Mouse (Mus musculus) c-Kit-positive CD71-negative TER-119-negative erythroid progenitor cells, embryonic 14.5 days (primary cell): ENCODE measurements around the gene Psen1.

Experiments used
- DNase-seq: peaks from one replicate; pipeline ENCODE4 v3.0.0-alpha.2; 2013; ENCODE audit warnings: low read depth

The Psen1 gene

GRCm38 (mm10) chr12:83687934-83688315 lies at the start of gene Psen1:
Psen1 (plus strand) TSS chr12:83688152.
- peak; percentile 88 for DNase-seq

GRCm38 (mm10) chr12:83641233-83641632 lies 46.7 kb upstream of the Psen1 start:
- DNase-seq = no peak

- DNase-seq = no peak
Observed at GRCm38 (mm10) chr12:83643116-83643515, 44.8 kb upstream of the Psen1 start.

GRCm38 (mm10) chr12:83650346-83650745 lies 37.6 kb upstream of the Psen1 start:
- no peak for DNase-seq

GRCm38 (mm10) chr12:83651414-83651813 lies 36.5 kb upstream of the Psen1 start:
- DNase-seq = no peak

GRCm38 (mm10) chr12:83685466-83685865 lies 2.5 kb upstream of the Psen1 start:
- no peak for DNase-seq

GRCm38 (mm10) chr12:83686575-83687350 lies 1.2 kb upstream of the Psen1 start:
- DNase-seq = no peak

- peak; percentile 45 for DNase-seq
Observed at GRCm38 (mm10) chr12:83688316-83689086, 549 bp downstream of the Psen1 start.

- peak; percentile 25 for DNase-seq
Observed at GRCm38 (mm10) chr12:83689087-83689432, 1.1 kb downstream of the Psen1 start.

- DNase-seq = no peak
Observed at GRCm38 (mm10) chr12:83694011-83694410, 6.1 kb downstream of the Psen1 start.

GRCm38 (mm10) chr12:83694669-83695068 lies 6.7 kb downstream of the Psen1 start:
- no peak for DNase-seq

GRCm38 (mm10) chr12:83698637-83699036 lies 10.7 kb downstream of the Psen1 start:
- DNase-seq = no peak

- no peak for DNase-seq
Observed at GRCm38 (mm10) chr12:83701608-83702007, 13.7 kb downstream of the Psen1 start.

- DNase-seq = no peak
Observed at GRCm38 (mm10) chr12:83702796-83703195, 14.8 kb downstream of the Psen1 start.

GRCm38 (mm10) chr12:83706951-83707350 lies 19.0 kb downstream of the Psen1 start:
- no peak for DNase-seq

- no peak for DNase-seq
Observed at GRCm38 (mm10) chr12:83708160-83709092, 20.5 kb downstream of the Psen1 start.

- no peak for DNase-seq
Observed at GRCm38 (mm10) chr12:83709934-83710333, 22.0 kb downstream of the Psen1 start.

- DNase-seq = peak; percentile 48
Observed at GRCm38 (mm10) chr12:83713749-83714148, 25.8 kb downstream of the Psen1 start.

GRCm38 (mm10) chr12:83716416-83717184 lies 28.6 kb downstream of the Psen1 start:
- no peak for DNase-seq

GRCm38 (mm10) chr12:83719431-83719830 lies 31.5 kb downstream of the Psen1 start:
- DNase-seq = no peak

GRCm38 (mm10) chr12:83721281-83721680 lies 33.3 kb downstream of the Psen1 start:
- no peak for DNase-seq

- DNase-seq = no peak
Observed at GRCm38 (mm10) chr12:83723037-83723436, 35.1 kb downstream of the Psen1 start.
